Mouse (Mus musculus): ENCODE results near the gene Cabin1.

- TF ChIP-seq CTCF (IDR thresholded peaks at IDR 0.05; ENCODE audit: low read depth, low read length) (no peak), POLR2A (IDR thresholded peaks at IDR 0.05; ENCODE audit: borderline replicate concordance, low read depth, low read length) (no peak)
These were observed 101.6 kb downstream of the Cabin1 start for GRCm38 (mm10) chr10:75662575-75662974.
